Mouse (Mus musculus) lung, postnatal 0 days (tissue): ENCODE data around the gene 1520401A03Rik. TPM values are rescaled to one million over a fixed set of nuclear protein-coding genes. Genes with fewer than 3 reads are reported as not detected.
A peak's percentile ranks its signal among the peaks of the same experiment; 100 is the strongest.

Experiments
- ATAC-seq: fragments of 200-750 bp; cut with Nextera tagmentation; 2 replicates; pipeline ENCODE4 v1.8.0; 2017; ENCODE audit warnings: moderate library complexity
- DNase-seq: peaks from one replicate; pipeline ENCODE4 v3.0.0-alpha.2; 2016; ENCODE audit warnings: low spot score
- H3K27ac ChIP-seq: fragments of 300-500 bp; sonication (generic); 2 replicates; pipeline ENCODE4 v1.5.1; 2014; ENCODE audit warnings: antibody characterized with exemption, mild to moderate bottlenecking, low read length, mixed read lengths
- H3K27me3 ChIP-seq: fragments of 300-500 bp; sonication (generic); replicated peaks from 2 replicates; pipeline ENCODE4 v1.6.1; 2014; ENCODE audit warnings: low read length, mixed read lengths; ENCODE audit not compliant: insufficient read depth
- H3K36me3 ChIP-seq: fragments of 300-500 bp; sonication (generic); 2 replicates; pipeline ENCODE4 v1.6.1; 2014; ENCODE audit warnings: low read length, mixed read lengths; ENCODE audit not compliant: insufficient read depth
- H3K4me1 ChIP-seq: fragments of 300-500 bp; sonication (generic); 2 replicates; pipeline ENCODE4 v1.6.1; 2014; ENCODE audit warnings: antibody characterized with exemption, low read depth, low read length, mixed read lengths; ENCODE audit not compliant: insufficient read depth
- H3K4me2 ChIP-seq: fragments of 300-500 bp; sonication (generic); replicated peaks from 2 replicates; pipeline ENCODE4 v1.6.1; 2014; ENCODE audit warnings: low read depth, mild to moderate bottlenecking, low read length, moderate library complexity, mixed read lengths
- H3K4me3 ChIP-seq: fragments of 300-500 bp; sonication (generic); 2 replicates; pipeline ENCODE4 v1.5.1; 2014; ENCODE audit warnings: low read depth, low read length
- H3K9ac ChIP-seq: fragments of 300-500 bp; sonication (generic); replicated peaks from 2 replicates; pipeline ENCODE4 v1.6.1; 2014; ENCODE audit warnings: low read depth, mild to moderate bottlenecking
- H3K9me3 ChIP-seq: fragments of 300-500 bp; sonication (generic); 2 replicates; pipeline ENCODE4 v1.6.1; 2016; ENCODE audit warnings: low read length, mixed read lengths
- CTCF ChIP-seq: IDR thresholded peaks from 2 replicates; pipeline ENCODE4 v1.5.1; 2016; ENCODE audit warnings: antibody characterized with exemption, mild to moderate bottlenecking
- EP300 ChIP-seq: IDR thresholded peaks from 2 replicates; pipeline ENCODE4 v1.6.1; 2016; ENCODE audit warnings: antibody characterized with exemption, mild to moderate bottlenecking, control low read depth
- WGBS: fragments of 180-500 bp; shearing (Covaris S2); extraction: QIAGEN DNeasy Blood & Tissue Kit; methylation state at CpG from one replicate; pipeline ENCODE4 v1.1.7; 2014; 5-methylcytosine and 5-hydroxymethylcytosine counted together
- polyA plus RNA-seq: library from polyadenylated mRNA; unstranded; fragments of >200 nt; fragmentation: Nextera tagmentation; extraction: Ambion mirVana; gene quantifications from 2 replicates; pipeline ENCODE4 v1.2.1, GENCODE M21; 2015

1520401A03Rik gene
- polyA plus RNA-seq, 1 experiment from 2014 or later = 0.20 TPM

GRCm38 (mm10) chr17:23682092-23682491, 40.5 kb downstream of the 1520401A03Rik start:
- ATAC-seq = no peak
- DNase-seq = no peak
- TF ChIP-seq CTCF (no peak), EP300 (no peak)
- Histone ChIP-seq H3K27me3 (peaks cover 14% of the 10 kb centered on the region; the same call in 1 of the 2 replicates), H3K4me1 (peaks cover 6% of the 10 kb centered on the region; the same call in 1 of the 2 replicates), H3K4me3 (no peak overlapping the region), H3K4me2 (no peak overlapping the region), H3K9ac (no peak overlapping the region), H3K9me3 (no peaks in the 10 kb centered on the region), H3K27ac (no peak overlapping the region), H3K36me3 (no peaks in the 10 kb centered on the region)
- WGBS = 31% methylated on average over 4 of the region's 4 CpGs

- H3K4me1 ChIP-seq = peaks cover 6% of the 10 kb centered on the region; the same call in 1 of the 2 replicates
- no peak overlapping the region for H3K4me2 ChIP-seq
- H3K4me3 ChIP-seq = no peak overlapping the region
- no peaks in the 10 kb centered on the region for H3K9me3 ChIP-seq
- peak; percentile 40 for ATAC-seq
- peak; percentile 70 for DNase-seq
- H3K27me3 ChIP-seq = peaks cover 14% of the 10 kb centered on the region; the same call in 1 of the 2 replicates
- no peak overlapping the region for H3K27ac ChIP-seq
- no peak for TF ChIP-seq EP300
- TF ChIP-seq CTCF = no peak
- no peak overlapping the region for H3K9ac ChIP-seq
- 46% methylated on average over 10 of the region's 10 CpGs for WGBS
- no peaks in the 10 kb centered on the region for H3K36me3 ChIP-seq
These were observed 41.5 kb downstream of the 1520401A03Rik start for GRCm38 (mm10) chr17:23681086-23681485.

DNA sequence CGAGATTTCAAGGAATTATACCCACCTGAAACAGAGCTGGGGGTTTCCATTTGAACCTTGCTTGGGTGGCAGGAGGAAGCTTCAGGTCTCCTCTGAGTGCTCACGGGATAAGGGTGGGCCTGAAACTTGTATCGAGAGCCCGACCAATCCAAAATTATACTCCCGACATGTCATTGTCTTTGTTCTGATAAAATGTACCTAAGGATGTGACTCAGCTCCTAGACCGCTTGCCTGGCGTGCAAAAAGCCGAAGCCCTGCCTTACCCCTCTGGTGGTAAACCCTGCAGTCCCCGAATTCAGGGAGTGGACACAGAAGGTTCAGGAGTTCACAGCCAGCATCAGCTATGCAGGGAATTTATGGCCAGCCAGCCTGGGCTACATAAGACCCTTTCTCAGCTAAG, 42.2 kb downstream of the 1520401A03Rik start:
- Histone ChIP-seq H3K4me2 (no peak overlapping the region), H3K9me3 (no peaks in the 10 kb centered on the region), H3K36me3 (no peaks in the 10 kb centered on the region), H3K4me1 (peaks cover 7% of the 10 kb centered on the region; the same call in 1 of the 2 replicates), H3K27ac (no peak overlapping the region), H3K27me3 (peaks cover 14% of the 10 kb centered on the region; the same call in 1 of the 2 replicates), H3K4me3 (no peak overlapping the region), H3K9ac (no peak overlapping the region)
- ATAC-seq (no peak), DNase-seq (no peak)
- 41% methylated on average over 9 of the region's 9 CpGs for WGBS
- no peak for TF ChIP-seq EP300
- no peak for TF ChIP-seq CTCF

GRCm38 (mm10) chr17:23679127-23679835, 43.3 kb downstream of the 1520401A03Rik start, which contains the start of gene Cldn6:
TSS of gene Cldn6 (plus strand) at chr17:23679249.
- peaks cover 14% of the 10 kb centered on the region; the same call in 1 of the 2 replicates for H3K27me3 ChIP-seq
- WGBS = 6% methylated on average over 34 of the region's 38 CpGs
- DNase-seq = no peak

GRCm38 (mm10) chr17:23677236-23677679, 45.3 kb downstream of the 1520401A03Rik start, which contains the start of gene Tnfrsf12a:
TSS of gene Tnfrsf12a (minus strand) at chr17:23677468.
- WGBS = under 1% methylated on average over 34 of the region's 34 CpGs

More at GRCm38 (mm10) chr17:23679127-23679835, 43.3 kb downstream of the 1520401A03Rik start, which contains the start of gene Cldn6:
- H3K9me3 ChIP-seq = no peaks in the 10 kb centered on the region
- no peak within 1 kb of the TSS for H3K9ac ChIP-seq
- H3K4me2 ChIP-seq = peak within 1 kb of the TSS; percentile 54
- peaks cover 16% of the 10 kb centered on the region; the same call in 1 of the 2 replicates for H3K4me1 ChIP-seq
- H3K4me3 ChIP-seq = peak within 1 kb of the TSS; percentile 25
- no peak for ATAC-seq
- H3K36me3 ChIP-seq = no peaks in the 10 kb centered on the region
- H3K27ac ChIP-seq = no peak within 1 kb of the TSS
- TF ChIP-seq CTCF (no peak), EP300 (no peak)

GRCm38 (mm10) chr17:23676473-23677031, 46.0 kb downstream of the 1520401A03Rik start:
- Histone ChIP-seq H3K9me3 (no peaks in the 10 kb centered on the region), H3K36me3 (no peaks in the 10 kb centered on the region), H3K9ac (peak overlapping the region; percentile 61), H3K27me3 (peaks cover 6% of the 10 kb centered on the region; the same call in 1 of the 2 replicates), H3K27ac (peak overlapping the region; percentile 79), H3K4me1 (peaks cover 20% of the 10 kb centered on the region; the same call in 1 of the 2 replicates), H3K4me3 (peak overlapping the region; percentile 65), H3K4me2 (peak overlapping the region; percentile 65)
- under 1% methylated on average over 30 of the region's 37 CpGs for WGBS
- ATAC-seq (peak; percentile 18), DNase-seq (peak; percentile 55)
- TF ChIP-seq CTCF = no peak
- no peak for TF ChIP-seq EP300

More at GRCm38 (mm10) chr17:23677236-23677679, 45.3 kb downstream of the 1520401A03Rik start, which contains the start of gene Tnfrsf12a:
- peak; percentile 54 for ATAC-seq
- Histone ChIP-seq H3K27ac (peak within 1 kb of the TSS; percentile 79), H3K4me1 (peaks cover 20% of the 10 kb centered on the region; the same call in 1 of the 2 replicates), H3K4me3 (peak within 1 kb of the TSS; percentile 65), H3K4me2 (peak within 1 kb of the TSS; percentile 65), H3K27me3 (peaks cover 6% of the 10 kb centered on the region; the same call in 1 of the 2 replicates), H3K9me3 (no peaks in the 10 kb centered on the region), H3K36me3 (no peaks in the 10 kb centered on the region), H3K9ac (peak within 1 kb of the TSS; percentile 61)
- no peak for TF ChIP-seq EP300
- TF ChIP-seq CTCF = no peak
- DNase-seq = peak; percentile 90
